Mouse (Mus musculus) adrenal gland, postnatal 36 days (tissue): ENCODE results near the gene BC016579. TPM values are rescaled to one million over a fixed set of nuclear protein-coding genes. Genes with fewer than 3 reads are reported as not detected.
A peak's percentile ranks its signal among the peaks of the same experiment; 100 is the strongest.

Experiments used
- DNase-seq, 2 experiments: peaks; one replicate each; pipeline ENCODE4 v3.0.0; 2021; ENCODE audit warnings: mixed read lengths in 1 of 2
- total RNA-seq, 2 experiments: library from RNA; stranded (reverse); gene quantifications; 2 replicates each; pipeline ENCODE4 v1.2.3; 2021

The BC016579 gene
- total RNA-seq, 2 experiments from 2014 or later: 0.16 to 0.20 TPM

GRCm38 (mm10) chr16:45641301-45641700 is 12.6 kb downstream of the BC016579 start:
- peak in 1 of 2 experiments; percentile 25 for DNase-seq

DNA sequence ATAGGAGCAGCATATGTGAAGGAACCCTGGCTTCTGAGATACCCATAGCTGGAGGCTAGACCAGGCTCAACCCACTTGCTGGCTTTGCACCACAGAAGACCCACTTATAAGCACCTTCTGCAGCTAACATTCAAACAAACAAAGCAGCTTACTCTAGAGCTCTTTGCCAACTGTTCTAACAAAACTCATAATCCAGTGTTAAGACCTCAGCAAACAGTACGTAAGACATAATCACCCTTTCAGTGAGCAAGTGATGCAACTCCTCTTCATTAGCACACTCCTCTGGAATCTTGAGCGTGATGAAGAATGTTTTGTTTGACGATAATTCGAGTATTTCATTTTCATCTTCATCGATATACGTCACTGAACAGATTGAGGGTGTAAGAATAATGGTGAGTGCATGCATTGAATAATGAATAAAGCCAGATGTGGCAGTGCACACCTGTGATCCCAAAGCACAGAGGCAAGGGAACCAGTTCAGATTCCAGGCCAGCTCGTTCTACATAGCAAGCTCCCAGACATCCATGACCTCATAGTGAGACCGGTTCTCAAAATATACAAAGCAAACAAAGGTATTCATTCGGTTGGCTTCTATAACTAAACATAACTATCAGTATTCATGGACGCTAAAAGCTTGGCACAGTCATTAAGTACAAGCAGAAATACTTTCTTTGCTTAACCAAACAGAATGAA is 13.7 kb downstream of the BC016579 start:
- no peak for DNase-seq

DNA sequence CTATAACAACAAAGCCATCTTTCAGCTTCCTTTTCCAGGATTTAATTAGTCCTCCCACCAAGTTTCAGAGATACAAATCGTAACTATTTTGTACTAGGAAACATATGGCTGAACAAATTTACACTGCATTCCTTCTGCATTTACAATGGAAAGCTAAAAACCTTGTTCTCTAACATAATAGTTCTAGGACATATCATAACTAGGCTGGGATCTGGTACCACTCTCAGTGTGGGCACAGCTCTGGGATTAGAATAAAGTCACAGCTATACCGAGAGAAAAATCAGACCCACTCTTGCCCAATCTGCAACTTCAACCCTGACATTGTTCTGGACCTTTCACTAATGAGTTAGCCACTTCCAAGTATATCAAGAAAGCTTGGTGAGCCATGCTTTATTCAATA is 18.0 kb downstream of the BC016579 start:
- no peak for DNase-seq

DNA sequence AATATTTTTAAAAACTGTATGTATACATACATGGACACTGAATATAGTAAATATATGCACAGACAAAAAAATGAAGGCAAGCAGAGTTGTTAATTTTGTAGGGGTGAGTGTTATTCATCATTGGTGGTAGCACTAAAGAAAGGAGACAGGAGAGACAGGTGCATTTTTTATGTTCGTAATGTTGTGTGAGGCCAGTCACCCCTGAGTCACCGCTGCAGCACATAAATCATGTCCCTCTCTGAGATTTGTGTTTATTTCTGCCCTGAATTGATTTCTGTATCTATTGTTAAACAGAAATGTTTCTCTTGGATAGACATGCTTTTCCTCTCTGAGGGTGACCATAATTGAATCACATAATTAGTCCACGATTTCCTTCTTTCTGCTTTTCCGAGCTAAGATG is 21.4 kb downstream of the BC016579 start:
- DNase-seq: peak; percentile 30 to 46

GRCm38 (mm10) chr16:45630347-45630960 is 23.4 kb downstream of the BC016579 start:
- DNase-seq: peak; percentile 70 to 78

DNA sequence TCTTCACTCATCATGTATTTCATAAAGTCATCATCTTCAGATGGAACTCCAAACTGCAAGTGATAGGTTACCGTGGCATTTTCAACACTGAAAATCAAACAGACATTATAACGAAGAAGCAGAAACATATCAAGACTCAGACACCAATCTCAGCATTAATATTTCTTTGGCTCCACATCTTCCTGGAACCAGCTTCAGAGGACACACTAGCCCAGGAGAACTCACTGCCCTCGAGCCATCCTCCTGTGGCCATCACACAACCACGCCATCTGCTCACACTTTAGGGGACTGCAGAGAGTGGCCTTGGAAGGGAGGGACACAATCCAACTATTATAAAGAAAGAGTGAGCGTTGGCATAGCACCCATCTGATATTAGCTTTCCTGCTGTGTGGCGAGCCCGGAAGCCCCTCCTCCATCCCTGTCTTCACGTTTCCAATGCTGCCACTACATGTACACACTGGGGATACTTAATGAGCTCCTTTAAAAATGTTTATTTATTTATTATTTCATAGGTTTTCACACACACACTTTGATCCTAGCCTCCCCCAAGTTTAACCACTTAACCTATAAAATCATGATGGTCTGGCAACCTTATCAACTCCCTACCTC is 24.3 kb downstream of the BC016579 start:
- no peak for DNase-seq

- DNase-seq: no peak
Observed at GRCm38 (mm10) chr16:45625342-45625741, 28.5 kb downstream of the BC016579 start.

GRCm38 (mm10) chr16:45624791-45625190 is 29.1 kb downstream of the BC016579 start:
- DNase-seq: no peak

DNA sequence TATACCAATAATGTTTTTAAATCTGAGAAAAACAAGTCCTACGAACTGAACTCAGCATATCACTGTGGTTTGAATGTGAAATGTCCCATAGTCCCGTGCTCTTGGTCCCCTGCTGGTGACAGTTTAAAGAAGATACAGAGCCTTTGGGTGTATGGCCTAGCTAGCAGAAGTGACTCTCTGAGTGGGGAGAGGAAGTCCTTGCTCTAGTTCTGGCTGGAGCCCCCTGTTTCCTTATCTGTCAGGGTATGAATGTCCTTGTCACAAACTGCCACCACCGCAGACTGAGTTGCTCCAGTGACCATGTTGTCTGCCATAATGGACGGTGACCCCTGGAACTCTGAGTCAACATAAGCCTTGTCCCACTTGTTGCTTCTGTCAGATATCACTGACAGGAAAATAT is 30.6 kb downstream of the BC016579 start:
- no peak for DNase-seq

- no peak for DNase-seq
Observed at GRCm38 (mm10) chr16:45619751-45620375, 34.0 kb downstream of the BC016579 start.

DNA sequence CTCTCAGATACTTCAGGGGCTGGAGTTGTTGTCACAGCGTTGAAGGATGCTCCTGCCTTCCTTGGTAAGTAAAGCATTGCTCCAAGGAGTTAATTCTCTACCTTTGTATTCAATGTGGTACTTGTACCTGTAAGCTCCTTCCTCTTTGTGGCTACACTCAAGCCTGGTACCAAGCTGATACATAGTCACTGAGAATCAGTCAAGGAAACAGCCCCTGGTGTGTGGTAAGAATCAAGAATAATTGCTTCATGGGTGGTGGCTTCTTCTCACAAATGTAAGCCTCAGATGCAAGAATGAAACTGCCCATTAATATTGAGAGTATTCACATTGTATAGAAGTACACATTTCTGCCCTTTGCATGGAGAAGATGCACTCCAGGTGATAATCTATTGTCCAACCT is 37.9 kb downstream of the BC016579 start:
- no peak for DNase-seq

DNA sequence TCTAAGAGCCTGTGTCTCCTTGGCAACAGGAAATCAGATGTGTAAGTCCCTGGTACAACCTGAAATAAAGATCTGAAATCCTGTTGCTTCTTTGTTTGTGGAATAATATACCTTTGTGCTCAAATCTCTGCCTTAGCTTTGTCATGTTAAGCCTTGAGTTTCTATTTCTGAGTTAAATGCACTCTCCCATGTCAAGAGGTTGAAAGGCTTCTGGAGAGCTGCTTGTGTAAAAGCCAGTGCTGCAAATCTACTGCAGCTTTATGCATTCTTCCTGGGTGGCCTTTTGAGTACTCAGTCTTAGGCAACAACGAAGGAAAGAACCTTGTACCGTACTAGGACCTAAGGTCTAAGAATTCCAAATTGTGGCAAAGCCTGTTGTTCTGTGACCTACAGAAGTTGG is 40.6 kb downstream of the BC016579 start:
- DNase-seq: no peak

DNA sequence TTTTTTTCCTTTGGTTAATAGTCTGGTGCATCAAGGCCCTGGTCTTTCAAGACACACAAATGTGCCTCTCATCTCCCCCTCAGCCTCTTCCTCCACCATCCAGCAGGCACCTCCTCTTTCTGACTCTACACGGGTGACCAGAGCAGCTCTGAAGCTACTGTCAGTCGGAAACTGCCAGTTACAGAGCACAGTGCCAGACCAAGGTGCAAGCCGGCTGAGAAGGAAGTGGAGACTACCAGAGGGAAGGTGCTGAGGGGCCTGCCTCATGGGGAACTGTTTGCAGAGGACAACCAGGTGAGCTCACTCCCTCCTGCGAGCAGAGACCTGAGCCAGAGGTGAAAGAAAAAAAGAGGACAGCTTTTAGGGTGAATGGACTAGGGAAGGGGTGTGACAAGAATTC is 43.6 kb downstream of the BC016579 start, which contains the start of gene Gcsam:
Gene Gcsam (plus strand): TSS at position 114 of the 400 bp plus-strand sequence.
- DNase-seq: no peak

DNA sequence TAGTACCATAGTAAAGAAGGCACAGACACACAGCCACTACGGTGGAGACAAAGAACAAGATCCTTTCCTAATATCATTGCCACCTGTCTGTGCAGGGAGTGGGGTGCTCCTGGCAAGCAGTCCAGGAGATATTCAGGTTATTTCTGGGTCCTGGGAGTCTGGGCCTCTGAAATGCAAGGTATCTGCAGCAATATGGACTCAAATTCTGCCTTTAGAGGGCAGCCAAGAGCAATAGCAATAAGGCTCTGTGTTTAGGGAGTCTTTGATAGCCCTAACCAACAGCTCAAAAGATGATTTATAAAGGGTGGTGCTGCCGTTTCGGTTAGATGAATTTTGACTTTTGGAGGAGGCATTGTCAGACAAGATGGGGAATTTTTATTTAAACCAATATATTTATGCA is 44.6 kb downstream of the BC016579 start:
- DNase-seq: peak in 1 of 2 experiments; percentile 46

GRCm38 (mm10) chr16:45608481-45608954 is 45.4 kb downstream of the BC016579 start:
- DNase-seq: peak in 1 of 2 experiments; percentile 9

GRCm38 (mm10) chr16:45595494-45595893 is 58.4 kb downstream of the BC016579 start:
- DNase-seq: no peak

GRCm38 (mm10) chr16:45593656-45594055 is 60.2 kb downstream of the BC016579 start:
- DNase-seq: no peak

- DNase-seq: peak; percentile 35 to 55
Observed at GRCm38 (mm10) chr16:45582512-45582911, 71.4 kb downstream of the BC016579 start.

DNA sequence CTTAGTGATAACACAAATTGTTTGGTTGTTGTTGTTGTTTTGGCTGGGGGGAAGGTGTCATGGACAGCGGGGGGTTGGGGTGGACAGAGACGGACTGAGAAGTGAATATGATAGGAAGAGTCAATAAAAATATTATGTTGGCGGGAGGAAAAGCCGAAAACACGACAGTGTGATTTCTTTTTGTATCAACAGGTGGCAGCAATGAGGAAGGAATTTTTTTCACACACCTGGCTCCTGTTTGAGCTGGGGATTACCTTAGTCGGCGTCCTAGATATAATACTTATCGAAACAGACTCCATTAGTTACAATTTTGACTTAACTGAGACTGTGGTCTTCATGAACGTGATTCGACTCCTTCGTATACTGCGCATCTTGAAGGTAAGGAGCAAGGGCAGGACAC is 74.0 kb downstream of the BC016579 start:
- DNase-seq: no peak
